Mouse (Mus musculus) urinary bladder, postnatal 0 days (tissue): ENCODE results near the gene Nucb2. TPM values are rescaled to one million over a fixed set of nuclear protein-coding genes. Genes with fewer than 3 reads are reported as not detected.

ENCODE experiments used
- polyA plus RNA-seq: library from polyadenylated mRNA; unstranded; fragments of >200 nt; fragmentation: Nextera tagmentation; extraction: Ambion mirVana; gene quantifications from 2 replicates; pipeline ENCODE4 v1.2.1, GENCODE M21; 2015

The Nucb2 gene
- 31.6 and 38.4 TPM in 2 replicates for polyA plus RNA-seq

DNA sequence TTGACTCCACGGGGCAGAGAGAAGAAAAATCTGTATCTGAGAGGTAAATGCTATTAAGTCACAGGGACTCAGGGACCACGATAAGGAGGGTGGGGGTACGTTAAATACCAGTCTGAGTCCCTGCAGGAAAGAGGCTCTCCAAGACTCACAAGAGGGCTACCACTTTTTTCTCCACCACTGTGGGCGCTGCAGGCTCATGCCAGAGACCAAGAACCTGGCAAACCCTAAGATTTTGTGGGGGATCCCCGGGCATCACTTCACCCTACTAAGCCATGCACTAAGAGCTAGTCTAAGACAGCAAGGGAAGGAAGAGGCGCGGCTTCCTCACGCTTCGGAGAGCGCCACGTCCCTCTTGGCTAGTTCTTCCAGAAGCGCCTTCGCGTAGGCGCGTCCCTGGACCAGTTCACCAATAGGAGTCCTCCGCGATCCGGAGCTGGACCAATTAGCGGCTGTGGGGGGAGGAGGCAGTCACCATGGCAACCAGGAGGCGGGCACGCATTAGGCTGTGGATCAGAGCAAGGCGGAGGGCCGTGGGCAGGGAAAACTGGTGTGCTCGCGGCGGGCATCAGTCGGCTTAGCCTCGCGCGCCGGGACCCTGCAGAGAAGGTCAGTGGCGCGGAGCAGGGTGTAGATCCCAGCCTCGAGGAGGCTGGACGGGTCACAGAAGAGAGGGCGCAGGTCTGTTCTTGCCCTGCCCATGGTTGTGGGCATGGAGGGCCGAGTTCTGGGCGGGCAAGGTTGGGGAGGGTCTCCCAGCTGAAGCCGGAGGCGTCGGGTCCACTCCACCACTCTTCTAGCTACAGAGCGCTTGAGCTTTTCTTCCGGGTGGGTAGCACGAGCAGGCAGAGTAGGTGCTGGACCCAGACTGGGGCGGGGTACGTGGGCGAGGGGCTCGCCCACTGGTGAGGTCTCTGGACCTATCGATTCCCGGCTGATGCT is at the start of gene Nucb2:
Gene Nucb2 (plus strand): TSS at position 491 of the 939 bp plus-strand sequence.

Other genes starting within 250 kb of the Nucb2 start
- 7.8 and 8.3 TPM in 2 replicates for gene Plekha7, start 196.0 kb upstream of the Nucb2 start, polyA plus RNA-seq
- gene Rps13, start 170.2 kb upstream of the Nucb2 start, polyA plus RNA-seq: 535 and 578 TPM in 2 replicates
- 14.5 and 18.3 TPM in 2 replicates for gene Pik3c2a, start 60.9 kb upstream of the Nucb2 start, polyA plus RNA-seq